Mouse (Mus musculus): ENCODE measurements around the gene Gm49378. TPM values are rescaled to one million over a fixed set of nuclear protein-coding genes. Genes with fewer than 3 reads are reported as not detected.
A peak's percentile ranks its signal among the peaks of the same experiment; 100 is the strongest.

The Gm49378 gene
- total and polyA plus RNA-seq, 3 experiments, result 0.17 to 11.7 (median 8.7) TPM

- H3K36me3 ChIP-seq (replicated peaks in 1 of 2; ENCODE audit: control insufficient read depth in 1 of 2, insufficient read depth in 1 of 2, low read length in 1 of 2), result peaks cover 28 to 53% of the 10 kb centered on the region in 2 experiments
- H3K9me3 ChIP-seq (replicated peaks; ENCODE audit: low read length), result no peaks in the 10 kb centered on the region
- dilution Hi-C loops (cut with MboI; ENCODE audit: extremely low pct_ligation_motif_present, extremely low pct_unique_long_range_greater_than_20kb, low sequenced_read_pairs) (no loop called here), in situ Hi-C loops (cut with MboI; ENCODE audit: low pct_ligation_motif_present, low pct_unique_long_range_greater_than_20kb, low sequenced_read_pairs) (no loop called here)
- H3K4me1 ChIP-seq (ENCODE audit: control insufficient read depth in 1 of 2, insufficient read depth in 2 of 2), result peaks cover 4 to 45% of the 10 kb centered on the region in 2 experiments; a peak in 2 of 4 replicates
- H3K9ac ChIP-seq (ENCODE audit: insufficient read depth, low read depth), result peak within 1 kb of the TSS; percentile 74
- DNase-seq (ENCODE audit: extremely low read depth), result peak; percentile 75
- TF ChIP-seq EP300 (IDR thresholded peaks at IDR 0.05; ENCODE audit: low read length) (no peak), SMC3 (IDR thresholded peaks at IDR 0.05; ENCODE audit: low read depth, low read length) (no peak), ELF1 (IDR thresholded peaks at IDR 0.05; ENCODE audit: low read depth, low read length) (peak; percentile 95), MEF2A (IDR thresholded peaks at IDR 0.05; ENCODE audit: borderline replicate concordance, low read depth, low read length) (peak; percentile 70), TCF12 (IDR thresholded peaks at IDR 0.05; ENCODE audit: low read depth, low read length) (peak; percentile 40), USF2 (conservative IDR thresholded peaks at IDR 0.05; ENCODE audit: low read depth, low read length) (no peak), RCOR1 (conservative IDR thresholded peaks at IDR 0.05; ENCODE audit: low read depth, low read length) (no peak), TBP (conservative IDR thresholded peaks at IDR 0.05; ENCODE audit: low read depth, low read length) (0 out of 2 replicates have a peak, but pooled peaks have one; percentile 28), USF1 (IDR thresholded peaks at IDR 0.05; ENCODE audit: low read depth, low read length) (no peak), UBTF (IDR thresholded peaks at IDR 0.05; ENCODE audit: low read depth, low read length) (no peak; the same call in 1 of the 2 replicates), POLR2A (IDR thresholded peaks at IDR 0.05; ENCODE audit: low read depth, low read length) (peak; percentile 80), CHD1 (IDR thresholded peaks at IDR 0.05; ENCODE audit: low read depth, low read length) (no peak), MYC (IDR thresholded peaks at IDR 0.05; ENCODE audit: low read depth, low read length) (0 out of 2 replicates have a peak, but pooled peaks have one; percentile 34), ZMIZ1 (IDR thresholded peaks at IDR 0.05; ENCODE audit: low read depth, low read length) (peak; percentile 87), NELFE (IDR thresholded peaks at IDR 0.05; ENCODE audit: low read depth, low read length) (peak; percentile 71), E2F4 (IDR thresholded peaks at IDR 0.05; ENCODE audit: insufficient replicate concordance, low read depth, low read length) (peak; percentile 60; the same call in 1 of the 2 replicates), MAFK (IDR thresholded peaks at IDR 0.05; ENCODE audit: insufficient replicate concordance, low read length) (no peak), JUN (IDR thresholded peaks at IDR 0.05; ENCODE audit: insufficient read depth, low read depth, low read length) (no peak), POLR2AphosphoS2 (IDR thresholded peaks at IDR 0.05; ENCODE audit: low read depth, low read length) (peak; percentile 64), KAT2A (IDR thresholded peaks at IDR 0.05; ENCODE audit: insufficient replicate concordance, low read length) (peak; percentile 80; the same call in 1 of the 2 replicates), CHD2 (IDR thresholded peaks at IDR 0.05; ENCODE audit: low read length) (0 out of 2 replicates have a peak, but pooled peaks have one; percentile 29), IRF4 (IDR thresholded peaks at IDR 0.05; ENCODE audit: low read depth, low read length) (peak; percentile 38; the same call in 1 of the 2 replicates), RAD21 (IDR thresholded peaks at IDR 0.05; ENCODE audit: low read depth, low read length) (no peak), ETS1 (conservative IDR thresholded peaks at IDR 0.05; ENCODE audit: low read depth, low read length) (0 out of 2 replicates have a peak, but pooled peaks have one; percentile 15), MAX (IDR thresholded peaks at IDR 0.05; ENCODE audit: low read length) (peak; percentile 100), HCFC1 (IDR thresholded peaks at IDR 0.05; ENCODE audit: low read depth, low read length) (peak; percentile 88), MAZ (IDR thresholded peaks at IDR 0.05; ENCODE audit: low read depth, low read length) (no peak), ZNF384 (IDR thresholded peaks at IDR 0.05; ENCODE audit: low read depth, low read length) (no peak), SIN3A (IDR thresholded peaks at IDR 0.05; ENCODE audit: low read length) (peak; percentile 83), PAX5 (IDR thresholded peaks at IDR 0.05; ENCODE audit: low read length) (no peak), MXI1 (IDR thresholded peaks at IDR 0.05; ENCODE audit: low read depth, low read length) (peak; percentile 80), JUND (conservative IDR thresholded peaks at IDR 0.05; ENCODE audit: low read depth, low read length) (no peak), ZKSCAN1 (IDR thresholded peaks at IDR 0.05; ENCODE audit: borderline replicate concordance, low read depth, low read length) (no peak), CTCF (conservative IDR thresholded peaks at IDR 0.05 in 1 of 2, IDR thresholded peaks at IDR 0.05 in 1 of 2; ENCODE audit: low read depth in 2 of 2, low read length in 2 of 2) (peak in 1 of 2 experiments; percentile 15; a peak in 2 of 4 replicates), GABPA (IDR thresholded peaks at IDR 0.05; ENCODE audit: insufficient replicate concordance, low read depth, low read length) (peak; percentile 22; the same call in 1 of the 2 replicates), NRF1 (IDR thresholded peaks at IDR 0.05; ENCODE audit: low read depth, low read length) (no peak), ZC3H11A (IDR thresholded peaks at IDR 0.05; ENCODE audit: low read depth, low read length) (no peak), BHLHE40 (IDR thresholded peaks at IDR 0.05; ENCODE audit: low read depth, low read length) (peak; percentile 22; the same call in 1 of the 2 replicates)
- H3K4me2 ChIP-seq (ENCODE audit: insufficient read depth, low read depth, poor library complexity, severe bottlenecking), result peak within 1 kb of the TSS; percentile 94
- H3K27ac ChIP-seq (ENCODE audit: insufficient read depth, low read depth), result peak within 1 kb of the TSS; percentile 52
- peak within 1 kb of the TSS; percentile 77 to 96 (median 93) for H3K4me3 ChIP-seq (replicated peaks in 1 of 3; ENCODE audit: low read depth in 2 of 3, low read length in 2 of 3, poor library complexity in 1 of 3)
- no peaks in the 10 kb centered on the region for H3K27me3 ChIP-seq (replicated peaks)
- H3K79me2 ChIP-seq (replicated peaks; ENCODE audit: control insufficient read depth, extremely low read depth, insufficient read depth, poor library complexity, severe bottlenecking), result peaks cover 38% of the 10 kb centered on the region
Observed at GRCm38 (mm10) chr14:55643060-55643907, 5.6 kb upstream of the Gm49378 start, which contains the start of gene Tm9sf1. Gene Tm9sf1 (minus strand): TSS chr14:55643806.

Data from CH12.LX (cell line).